Mouse (Mus musculus) adrenal gland, postnatal 4 days (tissue): ENCODE data around the gene Tnfrsf11a. TPM values are rescaled to one million over a fixed set of nuclear protein-coding genes. Genes with fewer than 3 reads are reported as not detected.

ENCODE experiments used
- DNase-seq, 2 experiments: peaks; one replicate each; pipeline ENCODE4 v3.0.0; 2021 to 2022; ENCODE audit warnings: low spot score in 2 of 2, mixed read lengths in 2 of 2
- total RNA-seq, 2 experiments: library from RNA; stranded (reverse); gene quantifications; 2 replicates each; pipeline ENCODE4 v1.2.3; 2021

Tnfrsf11a gene
- total RNA-seq, 2 experiments from 2014 or later, result 3.1 to 3.9 TPM

DNA sequence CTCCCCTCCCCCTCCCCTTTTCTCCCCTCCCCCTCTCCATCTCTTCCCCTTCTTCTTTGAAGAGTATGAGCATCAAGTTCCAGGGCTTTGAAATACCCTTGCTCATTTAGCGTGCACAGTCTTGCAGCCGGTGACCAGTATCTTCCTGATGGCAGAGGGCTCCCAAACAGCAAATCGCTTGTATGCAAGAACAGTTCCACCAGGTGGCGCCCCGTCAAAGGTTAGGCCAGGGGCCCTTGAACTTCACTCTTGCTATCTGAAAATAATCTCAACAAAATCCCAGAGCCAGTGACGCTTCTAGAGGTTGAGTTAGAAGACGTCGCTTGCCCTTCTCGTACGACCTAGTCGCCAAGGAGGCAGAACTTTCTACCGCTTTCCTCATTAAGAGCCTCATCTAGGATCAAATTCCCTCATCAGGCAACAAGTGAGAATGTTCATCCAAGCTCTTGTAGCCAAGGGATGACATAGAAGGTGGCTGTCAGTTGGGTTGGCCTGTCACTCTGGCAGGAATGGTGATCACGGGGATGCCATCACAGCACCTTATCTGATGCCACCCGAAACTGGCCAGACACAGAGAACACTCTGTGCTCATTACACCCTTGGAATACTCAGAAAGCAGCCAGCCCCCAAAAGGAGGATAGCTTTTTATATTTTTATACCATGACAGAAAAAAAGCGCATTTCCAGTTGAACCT lies 110.7 kb downstream of the Tnfrsf11a start:
- DNase-seq, result peak; percentile 77 to 86

DNA sequence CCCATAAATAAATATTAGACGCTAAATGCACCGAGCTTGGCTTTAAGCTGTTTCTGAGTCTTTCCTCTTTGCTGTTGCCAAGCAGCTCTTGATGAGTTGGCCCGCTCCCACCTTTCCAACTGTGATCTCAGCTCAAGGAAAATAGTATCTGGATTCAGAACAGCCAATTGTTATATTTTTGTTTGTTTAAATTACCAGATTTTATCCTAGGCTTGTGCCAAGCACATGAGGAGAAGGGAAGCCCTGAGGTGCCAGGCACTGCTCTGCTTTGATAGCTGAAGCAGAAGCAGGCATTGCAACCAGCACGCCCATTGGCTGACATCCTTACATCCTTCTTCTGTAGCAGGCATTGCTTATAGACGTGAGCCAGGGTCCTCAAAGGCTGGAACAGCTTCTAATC lies 114.5 kb downstream of the Tnfrsf11a start:
- DNase-seq, result no peak

Other genes with a start within 250 kb of the Tnfrsf11a start
- gene Pign, start 117.0 kb upstream of the Tnfrsf11a start, total RNA-seq, result 10 to 100 TPM; 44.1 to 54.4 TPM
- gene Relch, start 116.9 kb upstream of the Tnfrsf11a start, total RNA-seq, result 10 to 100 TPM; 65.1 to 65.2 TPM
- gene Zcchc2, start 209.7 kb downstream of the Tnfrsf11a start, total RNA-seq, result 10 to 100 TPM; 18.8 to 19.5 TPM